Mouse (Mus musculus): ENCODE data around the gene Plcb2. TPM values are rescaled to one million over a fixed set of nuclear protein-coding genes. Genes with fewer than 3 reads are reported as not detected.

The Plcb2 gene
- total and polyA plus RNA-seq, 3 experiments, result 6.4 to 21.2 TPM; not detected in 1

DNA sequence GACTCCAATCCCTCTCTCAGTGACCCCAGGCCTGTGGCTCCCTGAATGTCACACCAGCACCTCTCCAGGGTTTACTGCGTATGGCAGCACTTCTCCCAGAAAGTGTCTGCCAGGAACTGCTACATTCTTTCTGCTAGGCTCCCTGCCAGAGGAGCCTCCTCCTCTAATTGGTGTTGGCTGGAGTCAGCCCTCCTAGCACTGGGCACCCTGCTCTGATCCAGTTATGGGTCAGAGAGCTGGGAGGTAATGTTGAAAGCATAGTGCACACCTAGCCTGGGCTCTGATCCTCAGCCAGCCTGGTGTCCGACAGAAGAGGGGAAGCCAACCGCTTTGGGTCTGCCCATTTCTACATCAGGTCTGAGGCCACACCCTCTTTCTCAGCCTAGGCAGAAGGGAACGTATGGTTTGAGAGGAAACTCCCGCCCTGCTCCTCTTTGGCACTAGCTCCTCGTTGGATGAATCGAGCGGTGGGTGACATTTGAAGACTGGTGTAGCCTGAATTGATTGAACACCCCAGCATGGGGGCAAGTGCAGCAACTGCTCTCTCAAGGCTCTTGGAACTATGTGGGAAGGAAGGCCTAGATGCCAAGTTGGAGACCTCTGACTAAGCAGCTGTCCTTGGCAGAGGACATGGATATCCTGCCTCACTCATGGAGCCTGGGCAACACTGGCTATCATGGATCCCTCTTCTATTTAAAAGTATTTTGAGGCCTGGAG, 45.5 kb downstream of the Plcb2 start:
- 0 out of 4 replicates have a peak, but pooled peaks cover 0 to 4% of the 10 kb centered on the region in 2 experiments for H3K4me1 ChIP-seq (ENCODE audit: control insufficient read depth in 1 of 2, insufficient read depth in 2 of 2, low read length in 2 of 2)
- peaks cover 0 to 2% of the 10 kb centered on the region in 2 experiments; a peak in 1 of 4 replicates for H3K36me3 ChIP-seq (ENCODE audit: control insufficient read depth in 1 of 2, insufficient read depth in 2 of 2, low read length in 2 of 2)
- H3K27ac ChIP-seq (ENCODE audit: control insufficient read depth, low read depth, low read length), result no peak overlapping the region
- no peak for DNase-seq (ENCODE audit: low read depth, low spot score)
- no peak overlapping the region for H3K9ac ChIP-seq (ENCODE audit: control insufficient read depth, low read depth, low read length, poor library complexity, severe bottlenecking)
- H3K9me3 ChIP-seq (replicated peaks; ENCODE audit: insufficient read depth, low read length), result no peaks in the 10 kb centered on the region
- H3K4me3 ChIP-seq (ENCODE audit: control insufficient read depth in 1 of 2, insufficient read depth in 1 of 2, low read depth in 2 of 2, low read length in 2 of 2), result no peak overlapping the region
- no peaks in the 10 kb centered on the region for H3K27me3 ChIP-seq (ENCODE audit: control insufficient read depth in 1 of 2, insufficient read depth in 2 of 2, low read length in 2 of 2)
- H3K79me2 ChIP-seq (ENCODE audit: control insufficient read depth, insufficient read depth, low read length, poor library complexity), result no peaks in the 10 kb centered on the region
- TF ChIP-seq MAZ (IDR thresholded peaks at IDR 0.05; ENCODE audit: low read depth, low read length), result no peak
- TF ChIP-seq GATA1 (IDR thresholded peaks at IDR 0.05; ENCODE audit: low read depth, low read length), result no peak
- no peak for TF ChIP-seq POLR2AphosphoS5 (IDR thresholded peaks at IDR 0.05; ENCODE audit: borderline replicate concordance, low read depth, low read length)
- TF ChIP-seq ZC3H11A (IDR thresholded peaks at IDR 0.05; ENCODE audit: low read depth, low read length), result no peak
- no peak for TF ChIP-seq MYC (IDR thresholded peaks at IDR 0.05; ENCODE audit: low read depth, low read length)
- no peak for TF ChIP-seq ELF1 (IDR thresholded peaks at IDR 0.05; ENCODE audit: low read depth, low read length)
- TF ChIP-seq CHD1 (IDR thresholded peaks at IDR 0.05; ENCODE audit: low read depth, low read length), result no peak
- TF ChIP-seq ZNF384 (IDR thresholded peaks at IDR 0.05; ENCODE audit: low read depth, low read length), result no peak
- TF ChIP-seq USF1 (IDR thresholded peaks at IDR 0.05; ENCODE audit: low read depth, low read length), result no peak
- no peak for TF ChIP-seq E2F4 (IDR thresholded peaks at IDR 0.05; ENCODE audit: borderline replicate concordance, low read depth, low read length)
- no peak for TF ChIP-seq POLR2A (IDR thresholded peaks at IDR 0.05; ENCODE audit: control insufficient read depth in 1 of 2, insufficient read depth in 1 of 2, low read depth in 1 of 2, low read length in 2 of 2, poor library complexity in 1 of 2)
- no peak for TF ChIP-seq CHD2 (IDR thresholded peaks at IDR 0.05; ENCODE audit: low read length)

DNA sequence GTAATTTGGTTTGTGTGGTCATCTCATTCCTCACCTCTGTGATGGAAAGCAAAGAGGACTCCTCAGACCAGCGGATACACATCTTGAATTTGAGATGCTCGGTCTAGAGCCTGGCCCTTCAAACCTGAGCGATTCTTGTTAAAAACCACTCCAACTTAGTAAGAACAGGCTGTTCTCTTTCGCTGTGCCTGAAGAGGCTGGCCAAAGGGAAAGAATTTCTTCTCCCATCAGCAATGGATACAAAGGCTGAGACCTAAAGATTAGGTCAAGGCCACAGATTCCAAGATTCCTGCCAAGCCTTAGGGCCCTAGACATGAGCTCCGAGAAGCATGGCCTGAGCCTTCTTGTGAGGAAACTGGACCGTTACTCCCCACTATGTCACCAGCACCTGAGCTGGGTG, 47.3 kb downstream of the Plcb2 start:
- Histone ChIP-seq H3K27ac (ENCODE audit: control insufficient read depth, low read depth, low read length) (no peak overlapping the region), H3K4me1 (ENCODE audit: control insufficient read depth in 1 of 2, insufficient read depth in 2 of 2, low read length in 2 of 2) (0 out of 4 replicates have a peak, but pooled peaks cover 0 to 4% of the 10 kb centered on the region in 2 experiments), H3K9me3 (replicated peaks; ENCODE audit: insufficient read depth, low read length) (no peaks in the 10 kb centered on the region), H3K27me3 (ENCODE audit: control insufficient read depth in 1 of 2, insufficient read depth in 2 of 2, low read length in 2 of 2) (no peaks in the 10 kb centered on the region), H3K36me3 (ENCODE audit: control insufficient read depth in 1 of 2, insufficient read depth in 2 of 2, low read length in 2 of 2) (peaks cover 0 to 2% of the 10 kb centered on the region in 2 experiments; a peak in 1 of 4 replicates), H3K4me3 (ENCODE audit: control insufficient read depth in 1 of 2, insufficient read depth in 1 of 2, low read depth in 2 of 2, low read length in 2 of 2) (no peak overlapping the region), H3K79me2 (ENCODE audit: control insufficient read depth, insufficient read depth, low read length, poor library complexity) (no peaks in the 10 kb centered on the region), H3K9ac (ENCODE audit: control insufficient read depth, low read depth, low read length, poor library complexity, severe bottlenecking) (no peak overlapping the region)
- no peak for DNase-seq (ENCODE audit: low read depth, low spot score)
- TF ChIP-seq E2F4 (IDR thresholded peaks at IDR 0.05; ENCODE audit: borderline replicate concordance, low read depth, low read length), result no peak
- no peak for TF ChIP-seq KAT2A (conservative IDR thresholded peaks at IDR 0.05; ENCODE audit: low read depth, low read length)
- TF ChIP-seq ZMIZ1 (IDR thresholded peaks at IDR 0.05; ENCODE audit: low read depth, low read length), result no peak
- no peak for TF ChIP-seq RCOR1 (IDR thresholded peaks at IDR 0.05; ENCODE audit: low read depth, low read length)
- TF ChIP-seq JUND (IDR thresholded peaks at IDR 0.05; ENCODE audit: low read depth, low read length), result no peak
- no peak for TF ChIP-seq ZNF384 (IDR thresholded peaks at IDR 0.05; ENCODE audit: low read depth, low read length)
- no peak for TF ChIP-seq ELF1 (IDR thresholded peaks at IDR 0.05; ENCODE audit: low read depth, low read length)
- no peak for TF ChIP-seq TCF12 (IDR thresholded peaks at IDR 0.05; ENCODE audit: low read depth, low read length)
- no peak for TF ChIP-seq POLR2AphosphoS5 (IDR thresholded peaks at IDR 0.05; ENCODE audit: borderline replicate concordance, low read depth, low read length)
- TF ChIP-seq BHLHE40 (IDR thresholded peaks at IDR 0.05; ENCODE audit: borderline replicate concordance, low read depth, low read length), result no peak
- TF ChIP-seq HCFC1 (IDR thresholded peaks at IDR 0.05; ENCODE audit: low read depth, low read length), result no peak
- TF ChIP-seq MAX (IDR thresholded peaks at IDR 0.05; ENCODE audit: low read length), result no peak
- TF ChIP-seq NELFE (IDR thresholded peaks at IDR 0.05; ENCODE audit: low read depth, low read length), result no peak
- TF ChIP-seq UBTF (IDR thresholded peaks at IDR 0.05; ENCODE audit: borderline replicate concordance, insufficient read depth, low read depth, low read length), result no peak
- no peak for TF ChIP-seq POLR2A (IDR thresholded peaks at IDR 0.05; ENCODE audit: control insufficient read depth in 1 of 2, insufficient read depth in 1 of 2, low read depth in 1 of 2, low read length in 2 of 2, poor library complexity in 1 of 2)
- no peak for TF ChIP-seq CTCF (IDR thresholded peaks at IDR 0.05 in 2 of 3, conservative IDR thresholded peaks at IDR 0.05 in 1 of 3; ENCODE audit: control insufficient read depth in 1 of 3, insufficient read depth in 1 of 3, low read depth in 2 of 3, low read length in 3 of 3, poor library complexity in 1 of 3, severe bottlenecking in 1 of 3)
- TF ChIP-seq RAD21 (IDR thresholded peaks at IDR 0.05; ENCODE audit: low read depth, low read length), result no peak
- TF ChIP-seq MYB (IDR thresholded peaks at IDR 0.05; ENCODE audit: low read depth, low read length), result no peak
- TF ChIP-seq NRF1 (IDR thresholded peaks at IDR 0.05; ENCODE audit: insufficient read depth, low read depth, low read length, poor library complexity, severe bottlenecking), result no peak
- no peak for TF ChIP-seq GATA1 (IDR thresholded peaks at IDR 0.05; ENCODE audit: low read depth, low read length)

All from MEL (cell line).